Mouse (Mus musculus): Measurements from ENCODE around the gene Rnf227.

GRCm38 (mm10) chr11:69321580-69321979, 18.7 kb upstream of the Rnf227 start:
- no peak for TF ChIP-seq FLI1 (IDR thresholded peaks at IDR 0.05; ENCODE audit: low read length)
- TF ChIP-seq GATA1 (IDR thresholded peaks at IDR 0.05; ENCODE audit: borderline replicate concordance, low read length), result no peak

Data from megakaryocyte, embryonic 14.5 days (primary cell).